Mouse (Mus musculus) left cerebral cortex, postnatal 25 days (tissue): ENCODE measurements around the gene Nudt7. TPM values are rescaled to one million over a fixed set of nuclear protein-coding genes. Genes with fewer than 3 reads are reported as not detected.

Source experiments
- DNase-seq, 2 experiments: peaks; one replicate each; pipeline ENCODE4 v3.0.0; 2022; ENCODE audit warnings: low spot score in 2 of 2, mixed read lengths in 1 of 2
- intact Hi-C: fragments of 180-260 bp; cut with DNase I; formaldehyde crosslinking; loops from one replicate; pipeline ENCODE4 v1.15.1; 2025
- total RNA-seq, 2 experiments: library from RNA; stranded (reverse); gene quantifications; 2 replicates each; pipeline ENCODE4 v1.2.3; 2021

Gene Nudt7
- 1 to 10 TPM; 4.2 to 4.8 TPM for total RNA-seq

GRCm38 (mm10) chr8:114133510-114134362 is at the start of gene Nudt7:
TSS of gene Nudt7 (plus strand) at chr8:114133557.
- intact Hi-C loops: no loop called here
- DNase-seq: peak; percentile 75 to 88

- no peak for DNase-seq
- intact Hi-C loops: no loop called here
Observed at GRCm38 (mm10) chr8:114087932-114088331, 45.4 kb upstream of the Nudt7 start.

GRCm38 (mm10) chr8:114090736-114091135 is 42.6 kb upstream of the Nudt7 start:
- intact Hi-C loops: no loop called here
- no peak for DNase-seq

GRCm38 (mm10) chr8:114093321-114093720 is 40.0 kb upstream of the Nudt7 start:
- no peak for DNase-seq
- intact Hi-C loops: no loop called here

- no peak for DNase-seq
- intact Hi-C loops: no loop called here
Observed at GRCm38 (mm10) chr8:114094526-114094925, 38.8 kb upstream of the Nudt7 start.

- peak in 1 of 2 experiments; percentile 52 for DNase-seq
- intact Hi-C loops: no loop called here
Observed at GRCm38 (mm10) chr8:114100561-114101206, 32.7 kb upstream of the Nudt7 start.

- peak in 1 of 2 experiments; percentile 52 for DNase-seq
Observed at GRCm38 (mm10) chr8:114103401-114103800, 30.0 kb upstream of the Nudt7 start.

GRCm38 (mm10) chr8:114105971-114106370 is 27.4 kb upstream of the Nudt7 start:
- no peak for DNase-seq
- intact Hi-C loops: no loop called here

More at GRCm38 (mm10) chr8:114103401-114103800, 30.0 kb upstream of the Nudt7 start:
- intact Hi-C loops: no loop called here

- intact Hi-C loops: no loop called here
- DNase-seq: no peak
Observed at GRCm38 (mm10) chr8:114109365-114110140, 23.8 kb upstream of the Nudt7 start.

- no peak for DNase-seq
- intact Hi-C loops: no loop called here
Observed at GRCm38 (mm10) chr8:114115076-114115475, 18.3 kb upstream of the Nudt7 start.

- intact Hi-C loops: no loop called here
Observed at GRCm38 (mm10) chr8:114116049-114116448, 17.3 kb upstream of the Nudt7 start.

GRCm38 (mm10) chr8:114117439-114117838 is 15.9 kb upstream of the Nudt7 start:
- no peak for DNase-seq
- intact Hi-C loops: no loop called here

More at GRCm38 (mm10) chr8:114116049-114116448, 17.3 kb upstream of the Nudt7 start:
- no peak for DNase-seq

GRCm38 (mm10) chr8:114121781-114122180 is 11.6 kb upstream of the Nudt7 start:
- intact Hi-C loops: no loop called here
- no peak for DNase-seq

- intact Hi-C loops: no loop called here
Observed at GRCm38 (mm10) chr8:114123611-114124010, 9.7 kb upstream of the Nudt7 start.

GRCm38 (mm10) chr8:114124084-114124750 is 9.1 kb upstream of the Nudt7 start:
- DNase-seq: no peak
- intact Hi-C loops: no loop called here

More at GRCm38 (mm10) chr8:114123611-114124010, 9.7 kb upstream of the Nudt7 start:
- DNase-seq: no peak

GRCm38 (mm10) chr8:114130838-114131237 is 2.5 kb upstream of the Nudt7 start:
- DNase-seq: no peak
- intact Hi-C loops: no loop called here

GRCm38 (mm10) chr8:114131421-114131820 is 1.9 kb upstream of the Nudt7 start:
- intact Hi-C loops: no loop called here
- no peak for DNase-seq

- intact Hi-C loops: no loop called here
- DNase-seq: no peak
Observed at GRCm38 (mm10) chr8:114133050-114133509, 277 bp upstream of the Nudt7 start.

- intact Hi-C loops: no loop called here
- no peak for DNase-seq
Observed at GRCm38 (mm10) chr8:114136750-114137149, 3.4 kb downstream of the Nudt7 start.
